Mouse (Mus musculus) intestine, postnatal 0 days (tissue): ENCODE data around the gene Olfr263. TPM values are rescaled to one million over a fixed set of nuclear protein-coding genes. Genes with fewer than 3 reads are reported as not detected.

ENCODE experiments used
- ATAC-seq: fragments of 200-750 bp; cut with Nextera tagmentation; 2 replicates; pipeline ENCODE4 v1.8.0; 2017; ENCODE audit warnings: mild to moderate bottlenecking, moderate TSS enrichment, moderate library complexity
- H3K27ac ChIP-seq: fragments of 300-500 bp; sonication (generic); 2 replicates; pipeline ENCODE4 v1.5.1; 2014; ENCODE audit warnings: mild to moderate bottlenecking, low read depth, low read length, moderate library complexity
- H3K27me3 ChIP-seq: fragments of 300-500 bp; sonication (generic); replicated peaks from 2 replicates; pipeline ENCODE4 v1.6.1; 2014; ENCODE audit warnings: low read length, mixed read lengths; ENCODE audit not compliant: control insufficient read depth, insufficient read depth
- H3K36me3 ChIP-seq: fragments of 300-500 bp; sonication (generic); 2 replicates; pipeline ENCODE4 v1.6.1; 2014; ENCODE audit warnings: mild to moderate bottlenecking, moderate library complexity; ENCODE audit not compliant: control insufficient read depth, insufficient read depth
- H3K4me1 ChIP-seq: fragments of 300-500 bp; sonication (generic); replicated peaks from 2 replicates; pipeline ENCODE4 v1.6.1; 2014; ENCODE audit warnings: antibody characterized with exemption, low read length, mixed read lengths; ENCODE audit not compliant: control insufficient read depth, insufficient read depth
- H3K4me2 ChIP-seq: fragments of 300-500 bp; sonication (generic); replicated peaks from 2 replicates; pipeline ENCODE4 v1.6.1; 2014; ENCODE audit warnings: low read depth, mild to moderate bottlenecking, moderate library complexity
- H3K4me3 ChIP-seq: fragments of 300-500 bp; sonication (generic); 2 replicates; pipeline ENCODE4 v1.5.1; 2014; ENCODE audit warnings: low read depth, low read length
- H3K9ac ChIP-seq: fragments of 300-500 bp; sonication (generic); 2 replicates; pipeline ENCODE4 v1.6.1; 2014; ENCODE audit warnings: mild to moderate bottlenecking, low read depth, low read length
- H3K9me3 ChIP-seq: fragments of 300-500 bp; sonication (generic); 2 replicates; pipeline ENCODE4 v1.6.1; 2016; ENCODE audit warnings: mixed run types; ENCODE audit not compliant: control insufficient read depth
- CTCF ChIP-seq: sonication (generic); IDR thresholded peaks from 2 replicates; pipeline ENCODE4 v1.5.1; 2016; ENCODE audit warnings: low read depth, mild to moderate bottlenecking, control low read depth, antibody characterized with exemption, moderate library complexity
- WGBS: fragments of 180-500 bp; shearing (Covaris S2); extraction: QIAGEN DNeasy Blood & Tissue Kit; methylation state at CpG from one replicate; pipeline ENCODE4 v1.1.7; 2014; 5-methylcytosine and 5-hydroxymethylcytosine counted together
- polyA plus RNA-seq: library from polyadenylated mRNA; unstranded; fragments of >200 nt; fragmentation: Nextera tagmentation; extraction: Ambion mirVana; gene quantifications from 2 replicates; pipeline ENCODE4 v1.2.1, GENCODE M21; 2015

The Olfr263 gene
- polyA plus RNA-seq, 1 experiment from 2014 or later = not detected

- Histone ChIP-seq H3K4me1 (no peaks in the 10 kb centered on the region; the same call in 1 of the 2 replicates), H3K4me2 (peak within 1 kb of the TSS; percentile 88), H3K9me3 (no peaks in the 10 kb centered on the region), H3K27ac (peak within 1 kb of the TSS; percentile 94), H3K9ac (peak within 1 kb of the TSS; percentile 86), H3K4me3 (peak within 1 kb of the TSS; percentile 98), H3K36me3 (peaks cover 14% of the 10 kb centered on the region), H3K27me3 (no peaks in the 10 kb centered on the region)
- no peak for TF ChIP-seq CTCF
- ATAC-seq = peak; percentile 11; the same call in 1 of the 2 replicates
- WGBS = under 1% methylated on average over 15 of the region's 15 CpGs
Observed at GRCm38 (mm10) chr13:21179367-21179723, 49.9 kb downstream of the Olfr263 start, which contains the start of gene Trim27. Gene Trim27, plus strand, starts transcription at chr13:21179445.

- peak; percentile 89 for ATAC-seq
- H3K4me2 ChIP-seq = peak overlapping the region; percentile 88
- H3K4me3 ChIP-seq = peak overlapping the region; percentile 98
- peak overlapping the region; percentile 94 for H3K27ac ChIP-seq
- H3K4me1 ChIP-seq = no peaks in the 10 kb centered on the region; the same call in 1 of the 2 replicates
- peaks cover 20% of the 10 kb centered on the region for H3K36me3 ChIP-seq
- peak overlapping the region; percentile 86 for H3K9ac ChIP-seq
- WGBS = under 1% methylated on average over 75 of the region's 80 CpGs
- H3K9me3 ChIP-seq = no peaks in the 10 kb centered on the region
- no peaks in the 10 kb centered on the region for H3K27me3 ChIP-seq
- no peak for TF ChIP-seq CTCF
Observed at GRCm38 (mm10) chr13:21179724-21180550, 50.5 kb downstream of the Olfr263 start.

GRCm38 (mm10) chr13:21180551-21181530 lies 51.4 kb downstream of the Olfr263 start:
- peak overlapping the region; percentile 98 for H3K4me3 ChIP-seq
- no peaks in the 10 kb centered on the region for H3K27me3 ChIP-seq
- H3K27ac ChIP-seq = peak overlapping the region; percentile 94
- ATAC-seq = peak; percentile 28
- TF ChIP-seq CTCF = peak; percentile 31
- H3K4me1 ChIP-seq = no peaks in the 10 kb centered on the region; the same call in 1 of the 2 replicates
- no peaks in the 10 kb centered on the region for H3K9me3 ChIP-seq
- under 1% methylated on average over 66 of the region's 71 CpGs for WGBS
- peak overlapping the region; percentile 88 for H3K4me2 ChIP-seq
- peaks cover 29% of the 10 kb centered on the region for H3K36me3 ChIP-seq
- peak overlapping the region; percentile 86 for H3K9ac ChIP-seq

- ATAC-seq = no peak
- Histone ChIP-seq H3K4me3 (no peak overlapping the region), H3K36me3 (peaks cover 36% of the 10 kb centered on the region), H3K9ac (peak overlapping the region; percentile 26; the same call in 1 of the 2 replicates), H3K9me3 (no peaks in the 10 kb centered on the region), H3K27me3 (no peaks in the 10 kb centered on the region), H3K4me2 (peak overlapping the region; percentile 88), H3K4me1 (no peaks in the 10 kb centered on the region; the same call in 1 of the 2 replicates), H3K27ac (no peak overlapping the region)
- WGBS = 41% methylated on average over 7 of the region's 7 CpGs
- no peak for TF ChIP-seq CTCF
Observed at GRCm38 (mm10) chr13:21181996-21182395, 52.6 kb downstream of the Olfr263 start.

- no peaks in the 10 kb centered on the region for H3K9me3 ChIP-seq
- no peak for ATAC-seq
- no peak overlapping the region for H3K4me2 ChIP-seq
- H3K27ac ChIP-seq = no peak overlapping the region
- no peak for TF ChIP-seq CTCF
- no peak overlapping the region for H3K4me3 ChIP-seq
- 89% methylated on average over 6 of the region's 6 CpGs for WGBS
- peaks cover 45% of the 10 kb centered on the region for H3K36me3 ChIP-seq
- no peaks in the 10 kb centered on the region; the same call in 1 of the 2 replicates for H3K4me1 ChIP-seq
- no peaks in the 10 kb centered on the region for H3K27me3 ChIP-seq
- H3K9ac ChIP-seq = no peak overlapping the region
Observed at GRCm38 (mm10) chr13:21183066-21183465, 53.6 kb downstream of the Olfr263 start.
